Mouse (Mus musculus) forelimb bud, embryonic 11.5 days (tissue): ENCODE measurements around the gene Tead3.
"Not testable (repeated sequence)": the region's sequence is repeated elsewhere in the genome, so short reads cannot be mapped to it uniquely, and the experiment has no call there.

ENCODE experiments used
- DNase-seq: peaks from one replicate; pipeline ENCODE4 v3.0.0-alpha.2; 2012; ENCODE audit warnings: low read depth, low spot score

Tead3 gene

GRCm38 (mm10) chr17:28360531-28361277, 10.1 kb upstream of the Tead3 start:
- DNase-seq = no peak

- DNase-seq = not testable (repeated sequence)
Measured at GRCm38 (mm10) chr17:28358576-28359261, 8.1 kb upstream of the Tead3 start.

- no peak for DNase-seq
Measured at GRCm38 (mm10) chr17:28355871-28356270, 5.3 kb upstream of the Tead3 start.

DNA sequence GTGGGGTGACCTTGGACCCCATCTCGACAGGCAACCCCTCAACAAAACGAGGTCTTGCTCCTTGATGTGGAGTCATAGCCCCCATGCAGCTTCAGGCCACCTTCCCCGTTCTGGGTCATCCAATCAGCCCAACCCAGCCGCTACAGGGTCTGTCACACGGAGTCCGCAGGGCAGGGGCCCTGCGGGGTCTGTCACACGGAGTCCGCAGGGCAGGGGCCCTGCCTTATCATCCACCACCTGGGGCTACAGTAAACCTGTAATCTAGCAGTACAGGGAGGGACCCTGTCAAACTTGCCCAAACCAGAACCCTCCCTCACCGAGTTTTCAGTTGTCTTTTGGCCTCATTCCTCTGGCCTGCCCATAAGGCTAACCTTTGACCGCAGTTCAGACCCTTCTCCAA, 1.4 kb upstream of the Tead3 start:
- no peak for DNase-seq

DNA sequence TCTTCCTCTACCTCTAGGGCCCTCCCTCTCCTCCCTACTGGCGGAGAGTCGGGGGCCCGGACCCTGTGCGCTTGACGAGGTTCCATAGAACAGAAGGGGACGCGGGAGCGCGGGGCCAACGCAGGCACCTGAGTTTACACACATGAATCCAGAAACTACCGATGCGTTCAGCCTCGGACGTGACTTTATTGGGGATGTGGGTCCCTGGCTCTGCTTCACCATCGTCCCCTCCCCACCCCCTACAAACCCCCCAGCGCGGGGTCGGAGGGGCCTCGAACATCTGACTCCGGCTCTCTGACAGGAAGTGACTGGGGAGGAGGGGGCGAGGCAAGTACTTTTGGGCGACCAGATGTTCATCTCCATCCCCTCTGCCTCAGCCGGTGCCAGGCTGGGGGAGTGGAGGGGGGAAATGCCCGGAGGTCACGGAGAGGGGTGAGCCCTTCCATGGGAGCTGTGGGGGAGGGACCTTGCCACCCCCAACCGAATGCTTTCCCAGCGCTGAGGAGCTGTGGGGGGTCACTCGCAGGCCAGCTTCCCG, 805 bp upstream of the Tead3 start:
- peak; percentile 40 for DNase-seq

DNA sequence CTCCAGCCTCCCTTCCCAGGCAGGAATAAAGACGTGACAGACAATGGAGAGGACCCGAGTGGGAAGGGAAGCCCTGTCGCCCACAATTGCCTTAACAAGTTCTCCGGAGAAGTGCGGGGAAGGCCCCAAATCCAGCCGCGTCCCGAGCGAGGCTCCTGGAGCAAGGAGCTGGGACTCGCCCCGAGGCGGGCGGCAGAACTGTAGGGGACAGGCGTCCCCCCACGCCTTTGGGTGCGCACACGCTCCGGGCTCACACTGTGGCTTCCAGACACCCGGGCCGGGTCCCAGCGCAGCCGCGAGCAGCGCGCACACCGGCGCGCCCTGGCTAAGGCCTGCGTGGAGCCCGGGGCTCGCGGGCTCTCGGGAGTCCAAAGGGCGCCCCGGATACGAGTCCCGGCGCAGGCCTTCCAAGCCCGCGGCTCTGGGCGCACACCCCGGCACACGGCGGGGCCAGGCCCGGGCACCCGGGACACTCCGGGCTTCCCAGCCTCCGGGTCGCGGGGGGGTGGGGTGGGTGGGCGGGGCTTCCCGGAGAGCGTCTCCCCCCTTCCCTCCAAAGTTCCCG, 634 bp downstream of the Tead3 start:
- DNase-seq = no peak

DNA sequence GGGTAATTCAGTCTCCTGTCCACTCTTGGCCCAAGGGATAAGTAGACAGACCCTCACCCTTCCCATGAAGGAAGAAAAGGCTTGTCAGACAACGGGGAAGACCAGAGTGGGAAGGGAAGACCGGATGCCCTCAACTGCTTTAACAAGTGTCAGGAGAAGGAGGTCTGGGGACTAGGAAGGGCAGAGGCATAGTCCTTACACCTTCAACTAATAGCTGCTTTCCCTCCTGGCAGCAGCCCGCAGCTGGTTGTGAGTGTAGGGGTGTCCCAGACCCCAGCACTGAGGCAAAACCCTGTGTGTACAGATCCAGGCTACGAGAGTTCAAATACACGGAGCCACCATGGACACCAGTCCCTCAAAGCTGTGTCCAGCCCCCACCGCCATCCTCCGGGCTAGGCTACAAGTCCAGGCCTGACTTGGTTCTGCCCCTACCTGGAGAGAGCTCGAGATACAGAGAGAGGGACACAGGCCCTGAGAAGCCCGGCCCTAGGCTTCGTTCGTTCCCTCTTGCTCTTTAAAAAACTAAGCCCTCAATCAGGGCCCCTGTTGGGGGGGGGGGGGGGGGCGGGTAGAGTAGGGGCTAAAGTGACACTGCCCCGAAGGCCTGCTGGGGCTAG, 1.2 kb downstream of the Tead3 start:
- DNase-seq = no peak

DNA sequence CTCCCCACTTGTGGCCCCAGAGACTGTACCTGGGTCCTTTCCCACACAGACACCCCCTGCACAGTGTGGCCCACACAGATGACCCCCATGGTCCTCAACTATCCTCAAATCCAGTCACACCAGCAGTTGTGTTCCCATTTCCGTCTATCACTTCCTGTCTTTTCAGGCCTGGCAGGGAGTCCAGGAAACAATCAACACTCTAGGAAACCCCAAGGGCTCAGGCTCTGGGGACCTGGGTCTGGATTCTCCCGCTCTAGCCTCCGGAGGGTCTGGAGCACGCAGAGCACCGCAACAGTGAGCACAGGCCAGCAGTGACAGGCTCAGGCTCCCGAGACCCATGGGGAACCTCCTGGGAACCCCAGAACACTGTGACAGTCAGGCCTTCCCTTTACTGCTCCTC, 2.4 kb downstream of the Tead3 start:
- no peak for DNase-seq

DNA sequence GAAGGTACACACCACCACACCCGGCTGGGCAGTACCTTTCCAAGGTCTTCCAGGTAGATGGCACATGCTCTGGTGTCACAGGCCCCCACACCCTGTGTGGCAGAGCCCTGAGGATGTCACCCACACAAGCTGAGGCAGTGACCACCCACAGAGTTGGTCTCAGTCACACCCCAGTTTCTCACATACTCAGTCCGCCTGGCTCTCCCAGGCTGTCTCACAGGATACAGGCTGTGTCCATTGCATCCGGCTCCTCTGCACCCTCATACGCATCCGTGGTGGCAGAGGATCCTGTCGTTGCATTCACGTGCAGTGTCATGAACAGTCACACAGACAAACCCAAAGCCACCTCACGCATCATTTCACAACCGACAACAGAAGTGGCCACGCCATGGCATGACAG, 3.3 kb downstream of the Tead3 start:
- no peak for DNase-seq

- no peak for DNase-seq
Measured at GRCm38 (mm10) chr17:28345882-28346281, 4.7 kb downstream of the Tead3 start.

- DNase-seq = no peak
Measured at GRCm38 (mm10) chr17:28345271-28345721, 5.3 kb downstream of the Tead3 start.

DNA sequence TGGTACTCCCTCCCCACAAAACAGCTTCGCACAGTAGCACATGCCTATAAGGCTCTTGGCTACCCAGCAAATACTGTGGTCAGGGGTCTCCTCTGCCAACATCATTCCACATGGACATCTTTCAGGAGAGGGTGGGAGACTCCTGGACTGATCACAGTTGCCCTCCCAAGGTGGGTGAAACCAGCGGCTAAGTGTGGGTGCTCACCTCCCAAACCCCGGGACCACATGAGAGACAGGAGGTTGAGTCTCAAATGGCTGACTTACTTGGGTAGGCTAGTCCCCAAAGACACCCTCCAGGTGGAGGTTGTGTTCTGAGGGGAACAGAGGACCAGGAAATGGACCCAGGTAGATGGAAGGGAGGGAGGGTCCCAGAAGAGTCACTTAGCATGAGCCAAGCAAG, 5.9 kb downstream of the Tead3 start:
- no peak for DNase-seq

DNA sequence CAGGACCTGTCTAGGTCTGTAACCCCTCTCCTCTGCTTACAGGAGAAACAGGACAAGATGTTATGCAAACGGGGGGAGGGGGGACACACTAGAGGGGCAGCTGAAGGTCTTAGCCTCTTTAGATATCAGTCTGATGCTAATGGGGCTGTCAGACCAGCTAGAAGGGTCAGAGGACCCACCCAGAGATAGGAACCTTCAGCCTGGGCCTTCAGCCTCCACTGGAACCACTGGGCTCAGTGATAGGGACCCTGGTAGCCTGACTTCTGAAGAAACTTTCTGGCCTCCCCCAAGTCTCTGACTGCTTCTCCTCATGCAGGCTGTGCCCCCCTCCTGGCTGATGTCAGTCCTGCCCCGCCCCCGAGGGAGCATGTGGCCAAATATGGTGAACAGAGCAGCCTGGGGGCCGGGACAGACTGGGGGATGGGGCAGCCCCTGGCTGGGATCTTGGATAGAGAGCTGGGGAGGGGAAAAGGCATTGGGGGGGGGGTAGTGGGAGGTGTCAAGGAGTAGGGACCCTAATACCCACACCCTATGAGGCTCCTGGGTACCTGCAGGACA, 6.5 kb downstream of the Tead3 start:
- no peak for DNase-seq

GRCm38 (mm10) chr17:28341091-28341490, 9.5 kb downstream of the Tead3 start:
- DNase-seq = peak; percentile 57

DNA sequence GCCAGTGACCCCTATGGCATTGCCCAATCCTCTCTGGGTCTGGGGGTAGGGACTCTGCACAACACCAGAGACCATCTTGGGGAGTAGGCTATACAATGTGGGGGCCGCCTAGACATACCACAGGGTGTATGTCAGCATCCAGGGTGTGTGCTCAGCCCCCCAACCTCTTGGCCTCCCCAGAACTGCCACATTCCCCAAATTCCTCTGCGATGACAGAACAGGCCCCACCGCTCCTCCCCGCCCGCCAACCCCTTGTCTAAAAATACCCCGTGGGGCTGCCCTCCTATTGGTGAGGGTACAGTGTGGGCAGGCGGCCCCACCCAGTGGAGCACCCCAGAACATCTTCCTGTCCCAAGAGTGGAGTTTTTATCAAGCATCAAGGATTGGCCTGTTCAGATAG, 10.0 kb downstream of the Tead3 start:
- no peak for DNase-seq

DNA sequence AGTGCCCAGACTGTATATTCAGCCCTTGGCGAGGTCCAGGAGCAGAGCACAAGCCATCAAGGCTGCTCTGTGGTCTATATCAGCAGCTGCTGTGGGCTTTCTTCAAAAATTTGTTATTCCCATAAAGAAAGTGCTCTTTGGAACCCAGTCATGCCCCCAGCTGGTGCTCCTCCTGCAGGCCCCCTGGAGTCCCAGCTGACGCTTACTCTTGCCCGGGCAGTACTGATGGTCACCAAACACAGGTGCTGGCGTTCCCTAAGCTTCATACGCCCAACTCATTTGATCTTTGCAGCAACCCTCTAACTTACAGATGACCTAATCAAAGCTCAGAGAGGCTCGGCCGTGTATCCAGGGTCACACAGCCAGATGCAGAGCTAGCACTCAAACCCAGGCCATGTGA, 13.1 kb downstream of the Tead3 start:
- no peak for DNase-seq

DNA sequence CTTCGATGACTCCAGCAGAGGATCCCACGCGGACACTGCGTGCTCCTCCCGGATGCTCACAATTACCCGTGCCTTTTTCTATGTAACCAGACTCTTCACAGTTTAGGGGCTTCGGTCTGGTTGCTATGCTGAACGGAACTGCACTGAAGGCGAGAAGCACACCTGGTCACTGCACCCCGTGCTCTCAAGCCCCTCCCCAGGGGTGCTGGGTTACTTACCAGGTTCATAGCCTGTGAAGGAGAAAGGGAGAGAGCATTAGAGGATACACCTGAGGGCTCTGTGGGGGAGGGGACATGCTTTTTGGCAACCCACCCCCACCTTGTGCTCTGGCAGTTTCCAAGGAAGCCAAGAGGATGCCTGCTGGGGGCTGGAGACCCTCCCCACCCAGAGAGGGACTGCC, 15.3 kb downstream of the Tead3 start:
- DNase-seq = no peak

DNA sequence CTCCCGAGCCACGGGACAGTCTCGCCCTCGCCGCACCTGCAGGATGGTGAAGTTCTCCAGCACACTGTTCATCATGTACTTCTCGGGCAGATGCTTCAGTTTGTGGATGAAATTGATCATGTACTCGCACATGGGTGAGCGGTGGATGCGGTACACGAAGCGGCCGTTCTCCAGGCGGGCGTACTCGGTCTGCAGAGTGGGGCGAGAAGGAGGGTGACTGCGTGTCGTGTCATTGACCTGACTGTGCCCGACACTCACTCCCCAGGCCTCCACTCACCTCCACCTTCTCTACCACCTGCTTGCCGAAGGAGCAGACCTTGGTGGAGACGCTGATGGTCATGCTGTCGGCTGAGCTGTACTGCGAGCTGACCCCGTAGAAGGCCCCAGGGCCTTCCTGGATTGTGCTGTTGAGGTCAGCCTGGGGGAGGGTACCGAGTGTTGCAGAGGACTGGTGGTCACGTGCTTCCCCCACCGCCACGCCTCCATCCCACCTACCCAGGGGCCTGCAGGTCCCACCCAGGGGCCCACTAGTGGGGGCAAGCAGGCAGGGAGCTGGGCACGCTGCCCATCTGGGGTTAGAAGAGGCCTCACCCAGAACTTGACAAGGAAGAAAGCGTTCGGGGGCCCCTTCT, 17.6 kb downstream of the Tead3 start:
- no peak for DNase-seq

DNA sequence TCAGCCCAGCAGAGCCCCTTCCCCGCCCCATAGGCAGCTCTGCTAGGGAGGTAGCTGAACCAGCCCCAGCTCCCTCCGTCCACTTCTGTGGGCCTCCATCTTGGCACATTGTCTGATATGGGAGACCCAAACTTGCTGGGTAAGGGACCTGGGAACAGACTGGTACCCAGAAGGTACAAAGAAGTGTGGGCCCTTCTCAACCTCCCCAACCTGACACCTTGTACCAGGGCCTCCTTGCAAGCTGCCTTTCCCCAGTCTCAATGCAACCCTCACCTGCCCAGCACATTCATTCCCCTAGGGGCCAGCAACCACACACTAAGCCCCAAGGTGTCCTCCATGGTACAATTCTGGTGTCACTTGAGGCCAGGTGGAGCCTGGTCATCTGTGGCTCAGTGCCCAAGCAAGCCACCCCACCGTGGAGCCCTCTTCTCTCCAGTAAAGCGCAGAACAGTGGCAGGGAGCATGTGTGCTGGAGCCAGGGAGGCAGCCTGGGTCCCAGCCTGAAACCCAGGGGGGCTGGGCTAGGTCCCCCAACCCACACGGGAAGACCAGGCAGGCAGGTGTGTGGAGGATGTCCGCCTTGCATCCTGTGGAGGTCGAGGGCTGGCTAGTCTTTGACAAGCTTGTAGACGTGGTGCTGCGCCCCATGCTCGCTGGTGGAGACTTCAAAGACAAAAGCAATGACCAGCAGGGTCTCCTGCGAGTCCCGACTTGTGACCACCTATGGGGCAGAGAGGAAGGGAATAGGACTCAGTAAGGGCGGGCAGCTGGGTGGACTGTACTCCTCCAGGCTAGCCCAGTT, 18.3 kb downstream of the Tead3 start:
- no peak for DNase-seq

GRCm38 (mm10) chr17:28331241-28332112, 19.1 kb downstream of the Tead3 start:
- DNase-seq = no peak
